Mouse (Mus musculus): ENCODE data around the gene Cdc37l1.

- TF ChIP-seq CTCF (IDR thresholded peaks at IDR 0.05; ENCODE audit: low read depth) (no peak), EP300 (optimal IDR thresholded peaks at IDR 0.05) (no peak)
Observed at GRCm38 (mm10) chr19:28968178-28968577, 22.0 kb upstream of the Cdc37l1 start.

Measured in stomach, postnatal 0 days (tissue).